Mouse (Mus musculus): ENCODE data around the gene Tnxb. TPM values are rescaled to one million over a fixed set of nuclear protein-coding genes. Genes with fewer than 3 reads are reported as not detected.

The Tnxb gene
- polyA plus RNA-seq, 1 experiment from 2014 or later, result 0.05 TPM

DNA sequence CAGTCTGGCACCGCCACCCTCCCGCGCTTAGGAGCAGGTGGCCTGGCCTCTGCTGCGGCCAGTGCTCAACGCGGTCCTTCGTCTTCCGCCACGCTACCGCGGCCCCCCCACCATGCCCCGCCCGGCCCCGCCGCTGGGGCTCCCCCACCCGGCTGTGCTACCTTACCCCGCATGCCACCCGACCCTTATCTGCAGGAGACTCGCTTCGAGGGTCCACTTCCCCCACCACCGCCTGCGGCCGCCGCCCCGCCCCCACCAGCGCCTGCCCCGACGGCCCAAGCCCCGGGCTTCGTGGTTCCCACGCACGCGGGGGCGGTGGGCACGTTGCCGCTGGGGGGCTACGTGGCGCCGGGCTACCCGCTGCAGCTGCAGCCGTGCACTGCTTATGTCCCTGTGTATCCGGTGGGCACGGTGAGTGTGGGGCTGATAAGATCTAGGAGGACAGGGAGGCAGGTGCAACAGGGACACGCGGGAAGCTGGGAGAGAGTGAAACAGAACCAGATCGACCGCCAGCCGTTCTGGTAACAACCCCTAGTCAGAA, 39.5 kb upstream of the Tnxb start:
- no peak overlapping the region for H3K27ac ChIP-seq (replicated peaks)
- peaks cover 57% of the 10 kb centered on the region for H3K4me1 ChIP-seq
- H3K4me2 ChIP-seq (replicated peaks), result peak overlapping the region; percentile 91
- H3K9me3 ChIP-seq, result no peaks in the 10 kb centered on the region
- no peak for ATAC-seq (ENCODE audit: low FRiP score, low read depth)
- 2% methylated on average over 47 of the region's 48 CpGs for WGBS
- no peaks in the 10 kb centered on the region for H3K36me3 ChIP-seq
- peaks cover 45% of the 10 kb centered on the region for H3K27me3 ChIP-seq
- peak overlapping the region; percentile 58 for H3K4me3 ChIP-seq
- peak overlapping the region; percentile 52 for H3K9ac ChIP-seq (replicated peaks)

DNA sequence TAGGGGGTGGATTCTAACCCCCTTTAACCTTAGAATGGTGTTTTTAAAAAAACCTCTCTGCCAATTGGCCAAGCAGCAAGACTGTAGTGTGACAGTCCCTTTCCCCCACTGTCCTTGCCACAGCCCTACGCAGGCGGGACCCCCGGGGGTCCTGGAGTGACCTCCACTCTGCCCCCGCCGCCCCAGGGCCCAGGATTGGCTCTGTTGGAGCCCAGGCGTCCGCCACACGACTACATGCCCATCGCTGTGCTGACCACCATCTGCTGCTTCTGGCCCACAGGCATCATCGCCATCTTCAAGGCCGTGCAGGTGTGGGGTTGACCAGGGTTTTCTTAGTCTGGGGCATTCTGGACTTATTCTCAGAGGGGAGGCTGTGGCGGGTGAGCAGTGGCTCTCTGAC, 38.7 kb upstream of the Tnxb start:
- Histone ChIP-seq H3K4me1 (peaks cover 50% of the 10 kb centered on the region), H3K9ac (replicated peaks) (peak overlapping the region; percentile 46), H3K4me3 (peak overlapping the region; percentile 35), H3K4me2 (replicated peaks) (peak overlapping the region; percentile 91), H3K9me3 (no peaks in the 10 kb centered on the region), H3K27me3 (peaks cover 51% of the 10 kb centered on the region), H3K36me3 (no peaks in the 10 kb centered on the region), H3K27ac (replicated peaks) (no peak overlapping the region)
- no peak for ATAC-seq (ENCODE audit: low FRiP score, low read depth)
- WGBS, result 4% methylated on average over 11 of the region's 12 CpGs

DNA sequence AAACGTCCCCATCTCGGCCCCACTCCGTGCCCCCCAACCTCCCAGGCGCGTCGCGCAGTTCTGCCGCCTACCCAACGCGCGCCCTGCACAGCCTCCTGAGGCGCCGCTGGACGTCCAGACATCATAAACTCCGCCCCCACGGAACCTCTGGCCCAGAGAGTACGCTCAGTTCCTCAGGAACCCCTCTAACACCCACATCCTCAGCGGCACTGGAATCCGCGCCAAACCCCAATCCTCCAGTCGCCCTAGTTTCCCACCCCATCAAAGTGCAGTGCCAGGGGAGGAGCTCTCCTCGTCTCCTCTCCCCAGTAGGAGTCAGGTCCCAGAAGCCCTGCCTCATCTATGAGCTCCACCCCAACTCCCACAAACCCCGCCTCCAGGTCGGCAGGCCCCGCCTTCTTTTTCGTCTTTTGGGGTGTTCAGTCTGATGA, 38.1 kb upstream of the Tnxb start:
- Histone ChIP-seq H3K4me3 (peak overlapping the region; percentile 35), H3K4me2 (replicated peaks) (peak overlapping the region; percentile 91), H3K9ac (replicated peaks) (0 out of 2 replicates have a peak overlapping the region, but pooled peaks have one; percentile 21), H3K27ac (replicated peaks) (no peak overlapping the region), H3K27me3 (peaks cover 53% of the 10 kb centered on the region), H3K36me3 (no peaks in the 10 kb centered on the region), H3K4me1 (peaks cover 50% of the 10 kb centered on the region), H3K9me3 (no peaks in the 10 kb centered on the region)
- no peak for ATAC-seq (ENCODE audit: low FRiP score, low read depth)
- WGBS, result under 1% methylated on average over 25 of the region's 26 CpGs

DNA sequence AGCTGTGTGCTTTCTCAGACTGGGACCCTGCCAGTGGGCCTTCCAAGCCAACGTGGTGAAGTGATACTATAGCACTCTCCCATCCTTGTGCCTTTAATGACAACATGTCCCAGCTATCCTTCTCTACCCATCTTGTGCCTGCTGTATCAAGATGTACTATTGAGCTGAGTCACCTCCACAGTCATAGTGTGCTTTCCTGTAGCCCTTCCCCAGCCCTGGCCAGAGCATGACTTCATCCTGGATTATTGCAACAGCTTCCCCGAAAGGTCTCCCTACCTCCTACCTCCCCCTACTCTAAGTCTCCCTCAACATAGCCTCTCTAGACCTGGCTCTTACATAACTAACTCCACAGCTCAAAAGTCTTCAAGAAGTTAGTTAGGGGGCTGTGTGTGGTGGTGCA, 34.7 kb upstream of the Tnxb start:
- no peak for ATAC-seq (ENCODE audit: low FRiP score, low read depth)
- no peak overlapping the region for H3K27ac ChIP-seq (replicated peaks)
- no peak overlapping the region for H3K4me3 ChIP-seq
- no peak overlapping the region for H3K4me2 ChIP-seq (replicated peaks)
- no peaks in the 10 kb centered on the region for H3K36me3 ChIP-seq
- 70% methylated on average over 2 of the region's 2 CpGs for WGBS
- H3K9ac ChIP-seq (replicated peaks), result no peak overlapping the region
- peaks cover 23% of the 10 kb centered on the region for H3K4me1 ChIP-seq
- H3K27me3 ChIP-seq, result peaks cover 46% of the 10 kb centered on the region
- H3K9me3 ChIP-seq, result no peaks in the 10 kb centered on the region

DNA sequence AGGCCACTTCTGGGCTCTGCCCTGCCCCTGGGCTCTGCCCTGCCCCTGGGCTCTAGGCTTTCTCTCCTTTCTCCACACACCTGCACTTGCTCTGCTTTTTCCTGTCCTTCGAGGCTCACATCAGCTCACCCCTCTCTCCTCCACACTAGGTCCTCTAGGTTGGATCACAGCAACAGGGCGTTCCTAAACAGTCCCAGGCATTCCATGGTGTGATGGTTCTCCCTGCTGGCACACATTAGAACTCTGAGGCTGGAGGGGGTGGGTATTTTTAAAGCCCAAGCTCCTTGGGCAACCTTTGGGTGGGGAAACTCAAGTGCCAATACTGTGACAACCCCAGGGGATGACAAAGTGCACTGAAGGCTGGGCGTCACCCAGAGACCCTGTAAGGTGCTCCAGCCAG, 32.9 kb upstream of the Tnxb start:
- Histone ChIP-seq H3K9me3 (no peaks in the 10 kb centered on the region), H3K9ac (replicated peaks) (no peak overlapping the region; the same call in 1 of the 2 replicates), H3K27me3 (peaks cover 28% of the 10 kb centered on the region), H3K4me3 (no peak overlapping the region), H3K4me2 (replicated peaks) (no peak overlapping the region), H3K36me3 (no peaks in the 10 kb centered on the region), H3K27ac (replicated peaks) (no peak overlapping the region), H3K4me1 (peaks cover 14% of the 10 kb centered on the region)
- no peak for ATAC-seq (ENCODE audit: low FRiP score, low read depth)
- whole genome bisulfite sequencing, result 64% methylated on average over 3 of the region's 3 CpGs

DNA sequence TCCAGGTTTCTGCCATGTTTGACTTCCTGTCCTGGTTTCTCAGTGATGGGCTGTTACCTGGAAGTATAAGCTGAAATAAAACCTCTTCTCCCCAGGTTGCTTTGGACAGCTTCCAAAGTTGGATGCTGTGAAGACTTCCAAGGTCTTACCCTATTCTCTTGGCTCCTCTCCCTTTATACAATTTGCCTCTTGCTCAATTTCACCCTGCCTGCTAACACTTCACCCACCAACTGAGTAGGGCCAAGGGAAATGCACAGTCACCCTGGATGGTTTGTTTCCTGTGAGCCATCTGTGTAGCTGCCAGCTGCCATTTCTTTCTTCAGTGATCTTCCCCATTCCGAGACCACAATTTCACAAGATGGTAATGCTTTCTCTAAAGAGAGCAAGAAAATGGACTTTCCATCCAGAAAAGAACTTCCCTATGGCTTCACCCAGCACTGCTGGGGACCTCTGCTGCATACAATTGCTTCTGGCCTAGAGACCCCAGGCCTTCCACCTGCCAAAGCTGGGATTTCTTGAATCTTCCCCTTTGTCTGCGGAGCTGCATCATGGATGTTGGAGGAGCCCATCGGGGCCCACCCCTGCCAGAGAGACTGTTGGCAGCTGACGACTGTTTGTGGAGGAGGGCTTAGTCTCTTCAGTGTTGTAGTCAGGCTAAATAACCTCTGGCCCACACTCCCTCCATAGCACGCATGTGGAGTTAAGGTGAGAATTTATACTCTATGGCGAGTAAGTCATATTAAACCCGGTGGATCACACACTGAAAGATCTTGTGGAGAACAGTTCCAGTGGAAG, 30.7 kb upstream of the Tnxb start:
- no peak overlapping the region for H3K4me2 ChIP-seq (replicated peaks)
- no peak overlapping the region for H3K27ac ChIP-seq (replicated peaks)
- H3K4me3 ChIP-seq, result no peak overlapping the region
- no peaks in the 10 kb centered on the region for H3K36me3 ChIP-seq
- no peak overlapping the region for H3K9ac ChIP-seq (replicated peaks)
- whole genome bisulfite sequencing, result 89% methylated on average over 7 of the region's 7 CpGs
- H3K27me3 ChIP-seq, result peaks cover 17% of the 10 kb centered on the region; the same call in 1 of the 2 replicates
- H3K4me1 ChIP-seq, result peaks cover 19% of the 10 kb centered on the region
- no peak for ATAC-seq (ENCODE audit: low FRiP score, low read depth)
- no peaks in the 10 kb centered on the region for H3K9me3 ChIP-seq

DNA sequence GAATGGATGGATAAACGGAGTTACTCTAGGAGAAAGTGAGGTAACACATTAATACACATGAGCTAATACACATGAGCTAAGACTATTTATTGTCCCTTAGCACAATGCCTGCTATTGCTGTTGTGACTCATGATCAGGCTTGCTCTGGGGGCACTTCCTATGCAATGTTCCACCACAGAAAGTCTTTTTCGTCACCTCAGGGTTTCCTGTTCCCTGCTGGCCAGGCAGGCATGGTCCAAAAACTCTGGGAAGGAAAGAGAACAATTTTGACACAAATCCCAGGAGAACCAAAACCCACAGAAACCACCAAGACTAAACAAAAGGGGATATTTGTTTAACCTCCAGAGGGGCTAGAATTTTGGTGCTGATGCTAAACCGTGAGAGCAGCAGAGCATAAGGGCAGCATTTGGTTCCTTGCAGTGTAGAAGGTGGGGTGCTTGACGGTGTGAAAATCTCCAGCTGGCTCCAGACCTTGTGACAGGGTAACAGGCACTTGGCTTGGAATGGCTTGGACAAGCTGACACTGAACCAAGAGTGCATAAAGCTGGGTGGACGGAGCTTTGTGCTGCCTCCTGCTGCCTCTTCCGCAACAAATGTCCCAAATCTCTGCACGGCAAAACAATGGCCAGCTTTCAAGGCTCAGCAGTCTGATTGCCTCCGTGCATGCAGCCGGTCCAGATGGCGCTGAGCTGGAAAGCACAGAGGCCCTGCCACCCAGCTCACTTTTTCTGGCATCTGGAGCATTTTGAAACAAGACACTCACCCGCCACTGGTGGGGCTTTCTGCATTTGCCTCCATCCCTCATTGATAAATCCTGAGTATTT, 29.3 kb upstream of the Tnxb start:
- H3K27me3 ChIP-seq, result peaks cover 11% of the 10 kb centered on the region; the same call in 1 of the 2 replicates
- H3K27ac ChIP-seq (replicated peaks), result peak overlapping the region; percentile 88
- H3K36me3 ChIP-seq, result no peaks in the 10 kb centered on the region
- peak overlapping the region; percentile 11; the same call in 1 of the 2 replicates for H3K4me2 ChIP-seq (replicated peaks)
- no peaks in the 10 kb centered on the region for H3K9me3 ChIP-seq
- H3K4me1 ChIP-seq, result peaks cover 30% of the 10 kb centered on the region
- peak overlapping the region; percentile 34 for H3K9ac ChIP-seq (replicated peaks)
- WGBS, result 9% methylated on average over 11 of the region's 11 CpGs
- H3K4me3 ChIP-seq, result no peak overlapping the region
- peak; percentile 47; the same call in 1 of the 2 replicates for ATAC-seq (ENCODE audit: low FRiP score, low read depth)

DNA sequence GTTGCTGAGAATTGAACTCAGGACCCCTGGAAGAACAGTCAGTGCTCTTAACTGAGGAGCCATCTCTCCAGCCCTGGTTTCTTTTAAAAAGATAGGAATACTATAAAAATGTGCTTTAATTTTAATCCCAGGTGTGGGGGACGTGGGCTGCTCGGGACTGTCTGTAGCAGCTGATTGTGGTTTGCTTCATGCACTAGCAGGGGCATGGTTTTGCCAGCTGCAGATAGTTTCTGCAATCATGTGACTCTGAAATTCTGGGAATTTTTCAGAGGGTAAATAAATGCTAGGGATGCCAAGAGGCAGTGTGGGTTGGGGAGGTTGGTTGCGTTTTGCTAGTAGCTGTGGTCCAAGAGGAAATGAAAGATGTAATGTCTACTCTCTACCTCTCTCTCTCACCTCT, 28.4 kb upstream of the Tnxb start:
- H3K27ac ChIP-seq (replicated peaks), result peak overlapping the region; percentile 88
- peaks cover 6% of the 10 kb centered on the region; the same call in 1 of the 2 replicates for H3K27me3 ChIP-seq
- no peak for ATAC-seq (ENCODE audit: low FRiP score, low read depth)
- H3K4me2 ChIP-seq (replicated peaks), result no peak overlapping the region
- H3K9ac ChIP-seq (replicated peaks), result no peak overlapping the region
- H3K4me1 ChIP-seq, result peaks cover 36% of the 10 kb centered on the region
- H3K9me3 ChIP-seq, result no peaks in the 10 kb centered on the region
- no peak overlapping the region for H3K4me3 ChIP-seq
- 90% methylated on average over 3 of the region's 3 CpGs for WGBS
- H3K36me3 ChIP-seq, result no peaks in the 10 kb centered on the region

DNA sequence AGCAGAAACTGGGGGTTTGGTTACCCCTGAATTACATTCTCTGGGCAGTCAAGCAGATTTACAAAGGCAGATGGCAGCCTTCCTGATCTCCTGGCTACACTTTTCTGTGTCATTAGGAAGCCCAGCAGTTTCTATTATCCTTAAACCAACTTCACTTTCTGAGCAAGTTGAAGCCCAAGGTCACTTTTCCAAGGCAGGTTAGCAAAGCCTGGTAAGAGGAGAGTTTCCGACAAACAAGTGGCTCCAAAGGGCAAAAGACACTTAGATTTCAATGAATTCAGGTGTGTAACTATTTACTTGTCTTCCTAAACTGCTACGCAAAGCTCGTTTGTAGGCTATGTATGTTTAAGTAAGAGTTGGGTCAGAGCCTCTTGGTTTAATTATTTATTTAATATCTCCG, 27.0 kb upstream of the Tnxb start:
- peaks cover 46% of the 10 kb centered on the region for H3K4me1 ChIP-seq
- 93% methylated on average over 4 of the region's 4 CpGs for WGBS
- H3K9ac ChIP-seq (replicated peaks), result no peak overlapping the region
- no peak overlapping the region for H3K27ac ChIP-seq (replicated peaks)
- no peaks in the 10 kb centered on the region for H3K9me3 ChIP-seq
- ATAC-seq (ENCODE audit: low FRiP score, low read depth), result no peak
- no peak overlapping the region for H3K4me3 ChIP-seq
- H3K4me2 ChIP-seq (replicated peaks), result no peak overlapping the region
- no peaks in the 10 kb centered on the region for H3K27me3 ChIP-seq
- no peaks in the 10 kb centered on the region for H3K36me3 ChIP-seq

DNA sequence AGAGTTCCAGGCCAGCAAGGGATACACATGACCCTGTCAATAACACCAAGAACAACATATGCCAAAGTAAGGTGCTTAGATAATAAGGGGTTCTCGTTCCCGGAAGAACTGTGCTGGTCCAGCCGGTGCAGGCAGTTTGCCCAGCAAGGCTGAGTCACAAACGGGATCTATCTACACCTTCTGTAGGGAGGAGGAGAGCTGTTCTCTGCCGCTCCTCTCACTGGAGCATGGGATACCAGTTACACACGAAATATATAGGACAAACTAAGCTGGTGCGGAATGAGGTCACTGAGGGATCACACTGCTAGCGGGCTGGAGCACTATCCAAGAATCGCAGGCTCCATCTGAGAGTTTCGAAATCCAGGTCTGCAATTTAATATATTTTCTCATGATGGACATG, 26.4 kb upstream of the Tnxb start:
- H3K27me3 ChIP-seq, result no peaks in the 10 kb centered on the region
- WGBS, result 86% methylated on average over 10 of the region's 10 CpGs
- peaks cover 2% of the 10 kb centered on the region for H3K36me3 ChIP-seq
- no peak overlapping the region for H3K9ac ChIP-seq (replicated peaks)
- no peak overlapping the region for H3K4me3 ChIP-seq
- no peaks in the 10 kb centered on the region for H3K9me3 ChIP-seq
- H3K4me2 ChIP-seq (replicated peaks), result no peak overlapping the region
- no peak for ATAC-seq (ENCODE audit: low FRiP score, low read depth)
- no peak overlapping the region for H3K27ac ChIP-seq (replicated peaks)
- peaks cover 49% of the 10 kb centered on the region for H3K4me1 ChIP-seq

DNA sequence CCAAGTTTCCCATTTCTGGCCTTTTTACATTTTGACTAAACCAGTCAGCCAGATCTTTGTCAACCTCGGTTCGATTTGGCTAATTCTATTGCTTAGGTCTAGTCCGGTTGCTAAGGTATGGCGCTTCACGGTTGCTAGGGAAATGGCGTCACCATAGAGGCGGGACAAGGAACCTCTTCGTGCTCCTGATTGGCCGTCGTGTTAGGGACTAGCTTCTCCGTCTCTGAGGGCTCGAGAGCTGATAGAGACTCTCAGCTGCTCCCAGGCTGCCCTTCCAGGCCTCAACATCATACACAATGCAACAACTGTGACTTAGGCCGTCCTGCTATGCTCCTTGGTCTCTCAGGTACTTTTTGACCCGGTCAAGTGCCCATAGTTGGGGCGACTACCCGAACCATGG, 25.7 kb upstream of the Tnxb start, which contains the start of gene Fkbpl:
Gene Fkbpl (plus strand): TSS at position 157 of the 400 bp plus-strand sequence.
- Histone ChIP-seq H3K4me2 (replicated peaks) (peak within 1 kb of the TSS; percentile 73), H3K36me3 (peaks cover 8% of the 10 kb centered on the region), H3K9ac (replicated peaks) (peak within 1 kb of the TSS; percentile 73), H3K4me3 (peak within 1 kb of the TSS; percentile 64), H3K27ac (replicated peaks) (peak within 1 kb of the TSS; percentile 76), H3K27me3 (no peaks in the 10 kb centered on the region), H3K9me3 (no peaks in the 10 kb centered on the region), H3K4me1 (peaks cover 49% of the 10 kb centered on the region)
- peak; percentile 62 for ATAC-seq (ENCODE audit: low FRiP score, low read depth)
- WGBS, result under 1% methylated on average over 16 of the region's 16 CpGs

Data from midbrain, embryonic 12.5 days (tissue).